Mouse (Mus musculus) hematopoietic stem cell, adult 5-6 weeks (primary cell): ENCODE results near the gene Snx11. TPM values are rescaled to one million over a fixed set of nuclear protein-coding genes. Genes with fewer than 3 reads are reported as not detected.
"Not testable (repeated sequence)": the region's sequence is repeated elsewhere in the genome, so short reads cannot be mapped to it uniquely, and the experiment has no call there.

Experiments
- ATAC-seq, 2 experiments: fragments of 125-278 bp in 1 of 2; replicated peaks in 1 of 2; 2 replicates each; pipeline ENCODE4 v1.8.0; 2016 to 2017; ENCODE audit warnings: inconsistent platforms in 2 of 2, mild to moderate bottlenecking in 2 of 2, moderate number of reproducible peaks in 2 of 2, low read depth in 1 of 2, moderate TSS enrichment in 1 of 2; ENCODE audit not compliant: low FRiP score in 2 of 2, poor library complexity in 2 of 2, severe bottlenecking in 2 of 2, insufficient read depth in 1 of 2, low TSS enrichment in 1 of 2
- total RNA-seq: library from RNA; stranded (forward); fragments of 172-1452, 232-1000 nt; gene quantifications from 2 replicates; pipeline ENCODE4 v1.2.3, GENCODE M21; 2017

Snx11 gene
- total RNA-seq, 1 experiment from 2014 or later: 14.2 TPM

DNA sequence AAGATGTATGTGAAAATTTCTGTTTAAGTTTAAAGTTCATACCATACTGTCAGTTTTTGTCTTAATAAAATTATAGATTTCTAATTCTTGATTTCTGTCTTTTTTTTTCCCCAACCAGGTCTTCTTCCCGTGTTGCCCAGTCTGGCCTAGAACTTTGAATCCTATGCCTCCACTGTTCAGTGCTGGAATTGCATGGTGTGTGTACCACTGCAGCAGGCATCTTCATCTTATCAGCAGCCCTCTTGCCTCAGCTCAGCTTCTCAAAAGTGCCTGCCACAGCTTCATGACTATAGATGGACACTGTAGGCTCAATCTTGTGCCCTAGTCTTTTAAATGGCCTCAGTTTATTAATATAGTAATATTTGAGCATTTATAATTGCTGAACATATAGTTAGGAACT, 30.7 kb upstream of the Snx11 start:
- ATAC-seq: no peak

DNA sequence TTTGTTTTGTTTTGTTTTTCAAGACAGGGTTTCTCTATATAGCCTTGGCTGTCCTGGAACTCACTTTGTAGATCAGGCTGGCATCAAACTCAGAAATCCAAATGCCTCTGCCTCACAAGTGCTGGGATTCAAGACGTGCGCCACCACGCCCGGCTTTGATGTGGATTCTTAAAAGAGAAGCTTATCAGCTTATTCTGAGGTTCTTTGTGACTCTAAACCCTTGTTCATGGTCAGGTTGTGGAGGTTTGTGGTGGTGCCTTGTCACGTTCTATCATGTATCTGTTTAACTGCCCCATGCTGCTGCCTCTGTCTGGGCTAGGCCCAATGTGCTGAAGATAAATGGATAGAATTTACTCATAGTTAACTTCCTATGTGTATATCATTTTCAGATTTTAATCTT, 28.2 kb upstream of the Snx11 start:
- no peak for ATAC-seq

DNA sequence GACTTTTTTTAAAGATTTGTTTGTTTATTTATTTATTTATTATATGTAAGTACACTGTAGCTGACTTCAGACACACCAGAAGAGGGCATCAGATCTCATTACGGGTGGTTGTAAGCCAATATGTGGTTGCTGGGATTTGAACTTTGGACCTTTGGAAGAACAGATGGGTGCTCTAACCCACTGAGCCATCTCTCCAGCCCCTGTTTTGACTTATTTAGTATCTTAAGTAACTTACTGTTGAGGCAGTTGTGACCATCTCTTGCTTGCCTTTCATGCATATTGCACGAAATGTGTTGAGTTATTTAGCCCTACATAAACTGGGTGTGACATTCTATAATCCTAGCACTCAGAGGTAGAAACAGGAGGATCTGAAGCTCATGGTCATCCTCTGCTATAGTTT, 22.2 kb upstream of the Snx11 start:
- no peak for ATAC-seq

DNA sequence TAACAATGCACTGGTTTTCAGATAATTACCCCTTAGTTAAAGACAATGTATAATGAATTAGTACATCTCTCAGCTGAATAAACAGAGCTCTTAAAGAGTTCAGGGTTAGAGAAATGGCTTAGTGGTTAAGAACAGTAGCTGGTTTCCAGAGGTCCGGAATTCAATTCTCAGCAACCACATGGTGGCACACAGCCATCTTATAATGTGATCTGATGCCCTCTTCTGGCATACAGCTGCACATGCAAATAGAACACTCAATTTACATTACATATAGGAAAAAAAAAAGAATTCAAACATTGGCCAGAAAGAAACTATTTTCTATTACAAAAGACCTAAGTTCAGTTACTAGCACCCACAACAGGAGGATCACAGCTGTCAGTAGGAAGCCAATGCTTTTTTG, 19.2 kb upstream of the Snx11 start:
- 0 out of 4 replicates have a peak, but pooled peaks of 1 of the 2 experiments have one; percentile 17 for ATAC-seq

DNA sequence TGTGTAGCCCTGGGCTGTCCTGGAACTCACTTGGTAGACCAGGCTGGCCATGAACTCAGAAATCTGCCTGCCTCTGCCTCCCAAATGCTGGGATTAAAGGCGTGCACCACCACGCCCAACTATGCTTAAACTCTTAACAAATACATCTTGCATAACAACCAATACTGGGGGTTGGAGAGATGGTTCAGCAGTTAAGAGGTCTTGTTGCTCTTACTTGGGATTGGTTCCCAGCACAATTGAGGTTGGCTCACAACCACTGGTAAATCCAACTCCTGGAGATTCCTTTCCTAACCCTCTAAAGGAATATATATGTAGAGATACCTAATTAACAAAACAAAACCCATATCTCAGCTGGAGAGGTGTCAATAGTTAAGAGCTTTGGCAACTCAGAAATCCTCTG, 18.7 kb upstream of the Snx11 start:
- no peak for ATAC-seq

DNA sequence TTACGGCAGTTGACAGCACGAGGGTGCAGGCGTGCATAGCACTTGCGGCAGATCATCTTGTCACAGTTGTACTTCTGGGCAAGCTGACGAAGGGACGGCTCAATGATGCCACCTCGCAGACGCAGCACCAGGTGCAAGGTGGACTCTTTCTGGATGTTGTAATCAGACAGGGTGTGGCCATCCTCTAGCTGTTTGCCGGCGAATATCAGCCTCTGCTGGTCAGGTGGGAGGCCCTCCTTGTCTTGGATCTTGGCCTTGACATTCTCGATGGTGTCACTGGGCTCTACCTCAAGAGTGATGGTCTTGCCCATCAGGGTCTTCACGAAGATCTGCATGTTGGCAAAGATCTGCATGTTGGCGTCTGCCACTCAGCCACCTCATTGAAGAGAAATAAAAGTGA, 18.1 kb upstream of the Snx11 start:
- no peak for ATAC-seq

DNA sequence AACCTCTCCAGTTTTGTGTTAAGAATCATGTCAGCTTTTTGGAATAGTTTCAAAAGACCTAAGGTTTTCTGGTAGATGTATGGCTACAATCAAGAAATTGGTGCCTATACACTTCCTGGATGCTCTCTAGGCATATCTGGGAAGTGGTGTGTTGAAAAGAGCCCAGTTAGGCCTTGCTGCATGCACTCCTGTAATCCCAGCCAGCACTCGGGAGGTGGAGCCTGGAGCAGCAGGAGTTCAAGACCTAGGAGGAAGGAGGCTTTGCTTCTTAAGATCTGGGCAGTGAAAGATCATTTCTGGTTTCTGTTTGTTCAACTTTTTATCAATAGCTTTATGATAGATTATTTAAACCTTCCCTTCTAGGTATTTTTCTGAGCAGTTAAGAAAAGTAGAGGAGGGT, 13.3 kb upstream of the Snx11 start:
- no peak for ATAC-seq

DNA sequence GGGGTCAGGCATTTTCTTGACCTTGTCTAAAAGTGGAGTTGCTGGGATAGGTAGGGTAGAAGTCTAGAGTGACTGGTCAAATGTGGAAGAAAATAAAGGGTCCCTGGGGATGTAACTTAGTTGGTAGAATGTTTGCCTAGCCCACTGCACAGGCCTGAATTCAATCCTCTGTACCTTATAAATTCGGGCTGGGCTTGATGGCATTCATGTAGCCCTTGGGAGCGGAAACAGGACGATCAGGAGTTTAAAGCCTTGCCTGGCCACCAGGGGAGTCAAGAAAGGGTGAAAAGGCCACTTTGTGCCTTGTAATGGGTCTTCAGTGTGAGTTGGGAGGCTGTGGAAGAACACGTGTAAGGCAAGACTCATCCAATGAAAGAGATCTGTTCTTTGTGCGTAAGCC, 12.6 kb upstream of the Snx11 start:
- ATAC-seq: no peak

DNA sequence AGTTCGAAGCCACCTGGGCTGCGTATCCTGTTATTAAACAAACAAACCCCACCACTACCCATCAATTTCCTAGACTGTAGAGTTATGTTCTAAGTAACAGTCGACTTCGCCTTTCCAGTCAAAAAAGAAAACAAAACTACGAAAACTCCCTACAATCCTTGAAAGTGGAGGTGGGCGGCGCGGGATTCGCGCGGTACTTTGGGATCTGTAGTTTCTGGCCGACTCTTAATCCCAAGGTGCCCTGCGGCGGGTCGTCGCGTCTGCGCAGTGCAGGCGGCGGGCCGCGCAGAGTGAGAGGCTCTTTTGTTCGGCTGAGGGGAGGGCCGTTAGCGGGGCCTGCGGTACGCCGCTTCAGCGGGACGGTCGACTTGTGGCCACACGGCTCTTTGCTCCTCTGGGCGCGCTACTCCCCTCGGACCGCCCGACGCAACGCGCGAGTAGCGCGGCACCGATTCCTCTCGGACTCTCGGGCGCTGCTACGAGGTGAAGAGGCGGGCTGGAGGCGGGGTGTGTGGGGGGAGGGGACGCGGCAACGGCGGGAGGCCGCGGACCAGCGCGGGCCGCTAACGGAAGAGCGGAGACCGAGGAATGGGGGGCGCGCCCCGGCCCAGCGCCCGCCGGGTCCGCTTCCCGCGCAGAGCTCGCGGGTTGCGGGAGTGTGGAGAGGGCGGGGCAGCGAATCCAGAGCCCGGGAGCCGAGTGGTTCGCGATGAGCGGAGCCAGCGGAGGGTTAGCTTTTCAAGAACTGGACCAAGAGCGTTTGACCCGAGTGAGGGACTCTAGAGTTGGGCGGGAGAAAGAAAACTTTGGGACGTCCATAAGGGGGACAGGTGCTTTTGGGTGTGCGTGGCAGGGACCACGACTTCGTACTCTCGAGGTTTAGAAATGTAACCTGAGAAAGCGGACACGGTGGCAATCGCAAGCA, 11.8 kb upstream of the Snx11 start, which contains the start of gene Cbx1:
Gene Cbx1 (plus strand): TSS at position 257 of the 925 bp plus-strand sequence.
- ATAC-seq: peak; percentile 84 to 93

DNA sequence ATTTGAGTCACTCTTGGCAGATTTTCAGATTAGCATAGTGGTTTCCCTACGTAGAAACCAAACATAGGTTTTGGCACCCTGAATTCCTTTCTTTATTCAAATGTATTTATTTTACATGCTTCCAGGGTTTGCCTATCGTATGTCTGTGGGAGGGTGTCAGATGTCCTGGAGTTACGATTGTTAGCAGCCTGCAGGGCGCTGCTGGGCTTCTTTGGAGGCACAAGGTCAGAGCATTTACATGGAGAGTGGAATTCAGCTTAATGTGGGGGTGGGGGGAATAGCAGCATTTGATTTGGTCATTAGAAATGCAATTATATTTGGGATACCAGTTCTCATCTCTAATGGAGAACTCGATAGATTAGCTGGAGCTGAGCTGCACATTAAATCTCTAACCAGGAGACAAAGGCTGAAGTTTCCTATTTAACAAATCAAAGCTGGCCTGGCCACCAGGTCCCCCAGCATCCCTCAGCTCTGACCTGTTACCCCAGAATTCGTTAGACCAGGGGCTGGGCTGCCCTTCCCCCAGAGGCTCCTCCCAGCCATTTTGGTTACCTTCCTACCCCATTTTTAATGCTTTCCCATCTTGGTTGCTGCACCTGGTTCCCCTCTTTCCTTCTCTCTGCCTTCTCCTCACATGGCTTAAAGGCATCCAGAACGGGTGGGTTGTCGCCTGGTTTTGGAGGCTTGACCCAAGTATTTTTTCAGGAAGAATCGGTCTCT, 9.5 kb upstream of the Snx11 start:
- ATAC-seq: no peak

DNA sequence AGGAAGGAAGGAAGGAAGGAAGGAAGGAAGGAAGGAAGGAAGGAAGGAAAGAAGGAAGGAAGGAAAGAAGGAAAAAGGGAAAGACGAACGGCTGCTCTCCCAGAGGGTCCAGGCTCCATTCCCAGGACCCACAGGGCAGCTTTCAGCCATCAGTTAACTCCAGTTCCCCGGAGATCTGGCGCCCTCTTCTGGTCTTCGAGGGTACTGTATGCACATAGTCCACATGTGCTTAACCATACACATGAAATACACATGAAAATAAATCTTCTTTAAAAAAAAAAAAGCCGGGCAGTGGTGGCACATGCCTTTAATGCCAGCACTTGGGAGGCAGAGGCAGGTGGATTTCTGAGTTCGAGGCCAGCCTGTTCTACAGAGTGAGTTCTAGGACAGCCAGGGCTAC, 7.5 kb upstream of the Snx11 start:
- ATAC-seq: not testable (repeated sequence)

DNA sequence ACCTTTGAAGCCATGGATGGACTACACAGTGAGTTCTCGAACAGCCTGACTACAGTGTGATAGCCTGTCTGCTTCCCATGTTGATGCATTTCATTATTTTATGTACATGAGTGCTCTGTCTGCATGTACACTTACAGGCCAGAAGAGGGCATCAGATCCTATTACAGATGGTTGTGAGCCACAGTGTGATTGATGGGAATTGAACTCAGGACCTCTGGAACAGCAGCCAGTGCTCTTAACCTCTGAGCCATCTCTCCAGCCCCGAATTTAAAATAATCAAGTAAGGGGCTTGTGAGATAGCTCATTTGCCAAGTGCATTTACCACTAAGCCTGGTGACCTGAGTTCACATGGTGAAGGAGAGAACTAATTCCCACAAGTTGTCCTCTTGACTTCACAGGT, 4.1 kb upstream of the Snx11 start:
- ATAC-seq: no peak

DNA sequence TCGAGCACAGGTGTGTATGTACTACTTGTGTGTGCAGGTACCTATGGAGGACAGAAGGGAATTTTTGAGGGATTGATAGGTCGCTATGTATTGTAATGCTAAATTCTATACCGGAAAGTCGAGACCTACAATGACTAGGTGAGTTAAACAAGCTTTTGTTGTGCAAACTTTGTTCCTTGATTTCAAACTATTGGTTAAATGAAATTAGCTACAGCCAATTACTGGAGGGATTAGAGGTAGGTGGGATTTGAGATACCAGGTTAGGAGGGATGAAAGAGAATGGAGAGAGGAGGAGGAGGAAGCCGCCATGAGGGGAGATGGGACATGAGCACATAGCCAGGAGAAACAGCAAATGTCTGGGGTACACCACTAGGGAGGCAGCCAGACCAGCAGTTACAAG, 2.9 kb upstream of the Snx11 start:
- no peak for ATAC-seq

DNA sequence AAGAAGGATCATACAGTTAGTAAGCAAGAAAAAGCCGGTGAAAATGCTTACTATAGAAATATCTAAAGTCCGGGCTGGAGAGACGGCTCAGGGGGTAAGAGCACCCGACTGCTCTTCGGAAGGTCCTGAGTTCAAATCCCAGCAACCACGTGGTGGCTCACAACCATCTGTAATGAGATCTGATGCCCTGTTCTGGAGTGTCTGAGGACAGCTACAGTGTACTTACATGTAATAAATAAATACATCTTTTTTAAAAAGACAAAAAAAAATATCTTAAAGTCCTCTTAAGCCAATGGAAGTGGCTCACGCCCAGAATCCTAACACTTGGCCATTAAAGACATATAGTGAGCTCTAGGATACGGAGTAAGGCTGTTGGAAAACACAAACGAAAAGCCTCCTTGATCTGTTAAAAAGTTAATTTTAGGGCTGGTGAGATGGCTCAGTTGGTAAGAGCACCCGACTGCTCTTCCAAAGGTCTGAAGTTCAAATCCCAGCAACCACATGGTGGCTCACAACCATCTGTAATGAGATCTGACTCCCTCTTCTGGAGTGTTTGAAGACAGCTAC, 785 bp upstream of the Snx11 start:
- ATAC-seq: not testable (repeated sequence)

DNA sequence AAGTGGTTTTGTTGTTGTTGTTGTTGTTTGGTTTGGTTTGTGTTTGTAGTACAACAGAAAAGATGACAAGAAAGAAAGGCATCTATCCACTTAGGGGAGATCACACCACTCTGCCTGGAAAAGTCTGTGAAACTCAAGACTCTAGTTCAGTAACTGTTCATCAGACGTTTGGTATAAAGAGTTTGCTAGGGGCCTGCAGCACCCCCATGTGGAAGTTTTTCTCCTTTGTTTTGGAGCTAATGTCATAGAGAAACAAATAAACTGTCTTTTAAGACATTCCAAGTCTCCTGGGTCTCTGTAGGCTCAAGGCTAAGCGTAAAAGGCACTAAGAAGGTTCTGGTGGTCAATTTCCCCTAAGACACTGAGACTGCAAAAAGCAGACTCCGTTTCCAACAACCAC, 1.3 kb downstream of the Snx11 start:
- ATAC-seq: no peak

DNA sequence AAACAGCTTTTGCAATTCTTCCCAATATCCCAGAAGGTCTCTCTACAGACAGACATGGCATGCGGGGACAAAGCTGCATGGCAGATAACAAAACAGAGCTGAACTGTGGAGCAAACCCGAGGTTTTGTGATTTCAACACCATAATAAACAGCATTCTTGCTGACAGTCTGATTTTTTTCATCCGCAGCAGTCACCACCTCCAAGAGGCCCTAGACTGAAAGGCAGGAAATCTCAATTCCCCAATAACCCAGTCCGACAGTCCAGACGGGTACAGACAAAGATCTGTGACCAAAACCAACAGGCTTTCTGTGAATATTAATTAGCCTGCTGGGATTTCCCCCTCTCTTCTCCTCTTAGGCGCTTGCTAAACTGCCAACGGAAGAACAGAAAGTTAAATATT, 1.7 kb downstream of the Snx11 start:
- ATAC-seq: no peak

DNA sequence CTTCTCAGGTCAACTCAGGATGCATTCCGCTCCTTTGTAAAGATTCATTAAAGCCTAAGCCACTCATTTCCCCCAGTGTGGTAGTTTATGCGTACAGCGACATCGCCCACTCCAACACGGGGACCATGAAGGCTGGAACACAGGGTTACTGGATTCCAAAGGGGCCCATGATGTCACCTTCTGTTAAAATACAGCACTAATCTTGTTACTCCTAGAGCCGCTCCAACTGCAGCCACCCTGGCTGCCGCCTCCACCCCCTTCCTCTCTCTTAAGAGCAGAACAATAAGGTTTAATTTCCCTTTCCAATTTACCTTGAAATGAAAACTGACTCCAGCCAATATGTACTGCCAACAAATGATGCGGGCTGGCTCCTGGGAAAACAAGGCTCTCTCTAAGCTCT, 2.3 kb downstream of the Snx11 start:
- no peak for ATAC-seq

DNA sequence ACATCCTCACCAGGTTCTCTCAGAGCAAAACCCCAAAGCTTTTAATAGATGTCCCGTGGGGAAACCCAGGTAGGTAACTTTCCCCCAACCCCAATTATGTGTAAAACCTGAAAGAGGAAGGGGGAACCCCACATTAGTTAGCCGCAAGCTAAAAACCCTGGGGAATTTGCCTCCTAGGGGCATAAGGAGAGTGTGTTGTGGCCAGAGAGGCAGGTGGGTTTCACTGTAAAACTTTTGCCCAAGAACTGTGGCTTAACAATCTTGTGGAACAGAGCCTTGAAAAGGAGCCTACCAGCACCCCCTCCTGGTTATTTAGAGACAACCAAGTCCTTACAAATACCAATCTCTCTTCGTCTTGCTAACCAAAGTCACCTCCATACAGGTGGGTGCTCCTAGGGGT, 2.8 kb downstream of the Snx11 start:
- ATAC-seq: no peak
